Mouse (Mus musculus) hindbrain, embryonic 15.5 days (tissue): ENCODE results near the gene Scaf8. TPM values are rescaled to one million over a fixed set of nuclear protein-coding genes. Genes with fewer than 3 reads are reported as not detected.
"Not testable (repeated sequence)": the region's sequence is repeated elsewhere in the genome, so short reads cannot be mapped to it uniquely, and the experiment has no call there.

Experiments
- ATAC-seq: fragments of 200-750 bp; cut with Nextera tagmentation; 2 replicates; pipeline ENCODE4 v1.8.0; 2017; ENCODE audit warnings: low read depth, moderate number of reproducible peaks, moderate TSS enrichment; ENCODE audit not compliant: low FRiP score
- H3K27ac ChIP-seq: fragments of 300-500 bp; sonication (generic); replicated peaks from 2 replicates; pipeline ENCODE4 v1.5.1; 2015; ENCODE audit warnings: mild to moderate bottlenecking, inconsistent platforms
- H3K27me3 ChIP-seq: fragments of 300-500 bp; sonication (generic); 2 replicates; pipeline ENCODE4 v1.6.1; 2015; ENCODE audit warnings: control low read depth, inconsistent platforms
- H3K36me3 ChIP-seq: fragments of 300-500 bp; sonication (generic); 2 replicates; pipeline ENCODE4 v1.6.1; 2015; ENCODE audit warnings: control low read depth, inconsistent platforms
- H3K4me1 ChIP-seq: fragments of 300-500 bp; sonication (generic); replicated peaks from 2 replicates; pipeline ENCODE4 v1.6.1; 2015; ENCODE audit warnings: control low read depth, inconsistent platforms
- H3K4me2 ChIP-seq: fragments of 300-500 bp; sonication (generic); 2 replicates; pipeline ENCODE4 v1.6.1; 2015; ENCODE audit warnings: moderate library complexity, mild to moderate bottlenecking, inconsistent platforms
- H3K4me3 ChIP-seq: fragments of 300-500 bp; sonication (generic); 2 replicates; pipeline ENCODE4 v1.5.1; 2015; ENCODE audit warnings: mild to moderate bottlenecking, inconsistent platforms
- H3K9ac ChIP-seq: fragments of 300-500 bp; sonication (generic); 2 replicates; pipeline ENCODE4 v1.6.1; 2015; ENCODE audit warnings: inconsistent platforms
- H3K9me3 ChIP-seq: fragments of 300-500 bp; sonication (generic); 2 replicates; pipeline ENCODE4 v1.6.1; 2016; ENCODE audit warnings: control low read depth, inconsistent platforms
- WGBS: fragments of 180-500 bp; shearing (Covaris S2); methylation state at CpG from one replicate; pipeline ENCODE4 v1.1.7; 2015; 5-methylcytosine and 5-hydroxymethylcytosine counted together
- polyA plus RNA-seq: library from polyadenylated mRNA; unstranded; fragments of >200 nt; fragmentation: Nextera tagmentation; extraction: Ambion mirVana; gene quantifications from 2 replicates; pipeline ENCODE4 v1.2.1, GENCODE M21; 2015

The Scaf8 gene
- polyA plus RNA-seq, 1 experiment from 2014 or later: 17.1 TPM

DNA sequence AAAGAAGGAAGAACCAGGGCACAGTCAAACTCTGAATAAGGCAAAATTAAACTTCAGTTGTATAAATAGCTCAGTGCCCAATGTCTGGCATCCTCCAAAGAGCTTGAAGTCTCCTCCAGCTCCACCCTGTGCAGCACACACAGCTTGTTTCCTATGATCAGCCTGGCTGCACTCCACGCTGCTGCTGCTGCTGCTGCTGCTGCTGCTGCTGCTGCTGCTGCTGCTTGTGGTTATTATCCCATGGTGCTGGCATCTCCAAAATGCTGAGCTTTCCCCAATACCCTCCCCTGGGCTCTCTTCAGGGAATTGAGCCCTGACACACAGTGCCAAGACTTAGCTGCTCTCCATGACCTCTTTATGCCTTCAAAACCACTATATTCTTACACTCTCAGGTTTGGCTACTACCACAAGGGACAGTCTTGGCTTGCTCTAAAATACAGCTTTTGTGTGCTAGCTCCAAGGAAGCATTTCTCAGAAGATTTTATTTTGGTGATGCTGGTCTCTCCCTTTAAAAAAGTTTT lies 65.7 kb downstream of the Scaf8 start:
- not testable (repeated sequence) for H3K4me2 ChIP-seq, H3K4me1 ChIP-seq, H3K9ac ChIP-seq, H3K27ac ChIP-seq, H3K9me3 ChIP-seq, ATAC-seq, H3K27me3 ChIP-seq, H3K4me3 ChIP-seq
- peaks cover 39% of the 10 kb centered on the region for H3K36me3 ChIP-seq
- 90% methylated on average over 1 of the region's 1 CpGs for WGBS

- ATAC-seq, H3K9ac ChIP-seq, H3K9me3 ChIP-seq, H3K27me3 ChIP-seq, H3K4me3 ChIP-seq, H3K27ac ChIP-seq, H3K4me1 ChIP-seq, H3K4me2 ChIP-seq: not testable (repeated sequence)
- H3K36me3 ChIP-seq: peaks cover 58% of the 10 kb centered on the region
Measured at GRCm38 (mm10) chr17:3195483-3195882, 80.7 kb downstream of the Scaf8 start.

- Histone ChIP-seq H3K4me2 (no peak overlapping the region), H3K27me3 (no peaks in the 10 kb centered on the region), H3K9me3 (no peaks in the 10 kb centered on the region), H3K36me3 (peaks cover 33% of the 10 kb centered on the region), H3K9ac (no peak overlapping the region), H3K27ac (no peak overlapping the region), H3K4me1 (no peaks in the 10 kb centered on the region), H3K4me3 (no peak overlapping the region)
- 88% methylated on average over 8 of the region's 8 CpGs for WGBS
- ATAC-seq: no peak
Measured at GRCm38 (mm10) chr17:3200328-3200727, 85.6 kb downstream of the Scaf8 start.

GRCm38 (mm10) chr17:3203916-3204315 lies 89.1 kb downstream of the Scaf8 start:
- H3K9me3 ChIP-seq: no peaks in the 10 kb centered on the region
- H3K36me3 ChIP-seq: peaks cover 7% of the 10 kb centered on the region
- H3K27me3 ChIP-seq: no peaks in the 10 kb centered on the region
- H3K9ac ChIP-seq: no peak overlapping the region
- no peak overlapping the region for H3K4me3 ChIP-seq
- H3K4me1 ChIP-seq: 0 out of 2 replicates have a peak, but pooled peaks cover 5% of the 10 kb centered on the region
- no peak overlapping the region for H3K4me2 ChIP-seq
- no peak overlapping the region for H3K27ac ChIP-seq
- ATAC-seq: no peak
- WGBS: 91% methylated on average over 4 of the region's 4 CpGs

DNA sequence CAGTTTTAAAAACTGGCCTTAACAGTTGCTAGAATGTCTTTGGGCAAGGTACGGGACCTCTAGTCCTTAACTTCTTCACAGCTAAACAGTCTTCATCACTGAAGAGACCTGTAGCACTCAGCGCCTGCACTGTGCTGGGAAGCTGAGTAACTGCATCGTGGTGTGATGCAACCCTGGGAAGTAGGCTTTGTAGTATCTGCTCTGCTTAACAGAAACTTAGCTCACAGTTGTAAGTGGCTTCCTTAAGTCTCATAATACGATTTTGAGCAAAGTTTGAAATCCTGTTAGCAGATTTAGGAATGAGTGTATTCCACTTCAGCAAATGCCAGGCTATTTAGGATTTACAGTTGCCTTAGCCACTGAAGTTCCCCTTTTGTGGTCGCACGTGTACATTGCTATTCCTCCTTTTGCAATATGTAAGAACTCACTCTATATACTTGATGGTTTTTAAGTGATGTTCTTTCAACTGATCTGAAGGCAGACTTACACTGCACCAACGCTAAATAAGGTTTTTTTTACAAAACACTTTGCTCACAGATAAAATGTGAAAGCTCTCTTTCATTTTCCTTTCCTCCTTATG lies 90.1 kb downstream of the Scaf8 start:
- no peaks in the 10 kb centered on the region for H3K27me3 ChIP-seq
- H3K9me3 ChIP-seq: no peaks in the 10 kb centered on the region

GRCm38 (mm10) chr17:3206527-3207398 lies 92.0 kb downstream of the Scaf8 start:
- no peaks in the 10 kb centered on the region; the same call in 1 of the 2 replicates for H3K36me3 ChIP-seq
- ATAC-seq: no peak
- H3K4me2 ChIP-seq: no peak overlapping the region
- no peaks in the 10 kb centered on the region for H3K9me3 ChIP-seq
- no peak overlapping the region for H3K4me3 ChIP-seq
- H3K27ac ChIP-seq: no peak overlapping the region
- 73% methylated on average over 2 of the region's 2 CpGs for WGBS
- H3K4me1 ChIP-seq: 0 out of 2 replicates have a peak, but pooled peaks cover 10% of the 10 kb centered on the region
- H3K9ac ChIP-seq: no peak overlapping the region
- no peaks in the 10 kb centered on the region for H3K27me3 ChIP-seq

More for the DNA sequence above, 90.1 kb downstream of the Scaf8 start:
- peaks cover 3% of the 10 kb centered on the region for H3K36me3 ChIP-seq
- no peak overlapping the region for H3K27ac ChIP-seq
- no peak overlapping the region for H3K4me3 ChIP-seq
- WGBS: 91% methylated on average over 7 of the region's 7 CpGs
- no peak for ATAC-seq
- H3K9ac ChIP-seq: no peak overlapping the region
- no peak overlapping the region for H3K4me2 ChIP-seq
- H3K4me1 ChIP-seq: 0 out of 2 replicates have a peak, but pooled peaks cover 5% of the 10 kb centered on the region

- Histone ChIP-seq H3K9ac (no peak overlapping the region), H3K9me3 (no peaks in the 10 kb centered on the region), H3K4me2 (no peak overlapping the region), H3K4me3 (no peak overlapping the region), H3K36me3 (no peaks in the 10 kb centered on the region; the same call in 1 of the 2 replicates), H3K27ac (no peak overlapping the region), H3K4me1 (0 out of 2 replicates have a peak, but pooled peaks cover 13% of the 10 kb centered on the region), H3K27me3 (no peaks in the 10 kb centered on the region)
- WGBS: 92% methylated on average over 6 of the region's 6 CpGs
- no peak for ATAC-seq
Measured at GRCm38 (mm10) chr17:3207529-3208240, 92.9 kb downstream of the Scaf8 start.

- ATAC-seq: no peak
- Histone ChIP-seq H3K4me2 (no peak overlapping the region), H3K4me3 (no peak overlapping the region), H3K4me1 (0 out of 2 replicates have a peak, but pooled peaks cover 13% of the 10 kb centered on the region), H3K27ac (no peak overlapping the region), H3K9ac (no peak overlapping the region), H3K9me3 (no peaks in the 10 kb centered on the region), H3K36me3 (no peaks in the 10 kb centered on the region; the same call in 1 of the 2 replicates), H3K27me3 (no peaks in the 10 kb centered on the region)
- WGBS: 92% methylated on average over 1 of the region's 1 CpGs
Measured at GRCm38 (mm10) chr17:3208471-3208870, 93.7 kb downstream of the Scaf8 start.

DNA sequence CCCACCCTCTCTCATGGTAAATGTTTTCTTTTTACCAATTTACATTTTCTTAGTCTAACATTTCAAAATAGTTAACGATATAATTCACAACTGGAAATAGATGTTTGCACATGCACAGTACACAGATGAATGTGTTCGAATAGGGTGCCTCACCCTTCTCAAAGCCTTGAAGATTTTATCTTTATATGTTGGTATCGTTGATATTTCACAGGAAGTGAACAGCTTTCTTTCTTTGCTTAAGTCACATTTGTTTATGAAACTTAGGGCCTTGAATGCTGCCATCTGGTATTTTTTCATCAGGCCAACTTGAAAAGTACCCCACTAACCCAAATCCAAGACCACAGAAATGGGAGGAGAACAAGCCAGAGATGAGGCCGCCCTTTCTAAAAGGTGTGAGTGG lies 94.8 kb downstream of the Scaf8 start:
- Histone ChIP-seq H3K27me3 (no peaks in the 10 kb centered on the region), H3K4me1 (0 out of 2 replicates have a peak, but pooled peaks cover 13% of the 10 kb centered on the region), H3K36me3 (no peaks in the 10 kb centered on the region; the same call in 1 of the 2 replicates), H3K9me3 (no peaks in the 10 kb centered on the region), H3K27ac (no peak overlapping the region), H3K9ac (no peak overlapping the region), H3K4me3 (no peak overlapping the region), H3K4me2 (no peak overlapping the region)
- ATAC-seq: no peak
- 94% methylated on average over 4 of the region's 4 CpGs for WGBS

- H3K4me2 ChIP-seq: no peak overlapping the region
- no peaks in the 10 kb centered on the region for H3K27me3 ChIP-seq
- H3K4me3 ChIP-seq: no peak overlapping the region
- H3K9me3 ChIP-seq: no peaks in the 10 kb centered on the region
- H3K27ac ChIP-seq: no peak overlapping the region
- no peaks in the 10 kb centered on the region; the same call in 1 of the 2 replicates for H3K36me3 ChIP-seq
- no peak overlapping the region for H3K9ac ChIP-seq
- WGBS: 95% methylated on average over 5 of the region's 5 CpGs
- H3K4me1 ChIP-seq: 0 out of 2 replicates have a peak, but pooled peaks cover 13% of the 10 kb centered on the region
- no peak for ATAC-seq
Measured at GRCm38 (mm10) chr17:3210134-3210533, 95.4 kb downstream of the Scaf8 start.

GRCm38 (mm10) chr17:3212105-3212504 lies 97.3 kb downstream of the Scaf8 start:
- no peak overlapping the region for H3K9ac ChIP-seq
- WGBS: 68% methylated on average over 4 of the region's 4 CpGs
- no peaks in the 10 kb centered on the region for H3K36me3 ChIP-seq
- no peak overlapping the region for H3K4me2 ChIP-seq
- H3K27me3 ChIP-seq: no peaks in the 10 kb centered on the region
- no peak for ATAC-seq
- no peak overlapping the region for H3K27ac ChIP-seq
- H3K4me1 ChIP-seq: 0 out of 2 replicates have a peak, but pooled peaks cover 11% of the 10 kb centered on the region
- H3K9me3 ChIP-seq: no peaks in the 10 kb centered on the region
- H3K4me3 ChIP-seq: no peak overlapping the region
